Mouse (Mus musculus): ENCODE measurements around the gene Vmn1r223. TPM values are rescaled to one million over a fixed set of nuclear protein-coding genes. Genes with fewer than 3 reads are reported as not detected.

The Vmn1r223 gene
- polyA plus RNA-seq (2015; fragmentation: Nextera tagmentation; extraction: Ambion mirVana): not detected in 2 replicates

GRCm38 (mm10) chr13:23246834-23247233 lies at the start of gene Vmn1r223:
Gene Vmn1r223, plus strand, starts transcription at chr13:23247134.

GRCm38 (mm10) chr13:23213827-23214226 lies 33.1 kb upstream of the Vmn1r223 start, which contains the start of gene Vmn1r221:
Gene Vmn1r221, plus strand, starts transcription at chr13:23214127.

GRCm38 (mm10) chr13:23235847-23236246 lies 11.1 kb upstream of the Vmn1r223 start, which contains the start of gene Vmn1r222:
Gene Vmn1r222, minus strand, starts transcription at chr13:23235947.

Other genes starting within 250 kb of the Vmn1r223 start
- gene Vmn1r213, start 239.5 kb upstream of the Vmn1r223 start, polyA plus RNA-seq (2015; fragmentation: Nextera tagmentation; extraction: Ambion mirVana): not detected in 2 replicates
- not detected in 2 replicates for gene Vmn1r214, start 216.7 kb upstream of the Vmn1r223 start, polyA plus RNA-seq (2015; fragmentation: Nextera tagmentation; extraction: Ambion mirVana)
- not detected in 2 replicates for gene Vmn1r215, start 179.1 kb upstream of the Vmn1r223 start, polyA plus RNA-seq (2015; fragmentation: Nextera tagmentation; extraction: Ambion mirVana)
- gene Vmn1r217, start 128.9 kb upstream of the Vmn1r223 start, polyA plus RNA-seq (2015; fragmentation: Nextera tagmentation; extraction: Ambion mirVana): not detected in 2 replicates
- not detected in 2 replicates for gene Vmn1r218, start 114.0 kb upstream of the Vmn1r223 start, polyA plus RNA-seq (2015; fragmentation: Nextera tagmentation; extraction: Ambion mirVana)
- 0.02 TPM in 1 of 2 replicates, not detected in the other for gene Vmn1r219, start 87.8 kb upstream of the Vmn1r223 start, polyA plus RNA-seq (2015; fragmentation: Nextera tagmentation; extraction: Ambion mirVana)
- gene Vmn1r220, start 59.2 kb upstream of the Vmn1r223 start, polyA plus RNA-seq (2015; fragmentation: Nextera tagmentation; extraction: Ambion mirVana): not detected in 2 replicates
- not detected in 2 replicates for gene Vmn1r221, start 33.0 kb upstream of the Vmn1r223 start, polyA plus RNA-seq (2015; fragmentation: Nextera tagmentation; extraction: Ambion mirVana)
- gene Vmn1r222, start 11.2 kb upstream of the Vmn1r223 start, polyA plus RNA-seq (2015; fragmentation: Nextera tagmentation; extraction: Ambion mirVana): not detected in 2 replicates
- gene Zfp322a, start 122.1 kb downstream of the Vmn1r223 start, polyA plus RNA-seq (2015; fragmentation: Nextera tagmentation; extraction: Ambion mirVana): 17.3 and 18.4 TPM in 2 replicates
- gene Abt1, start 176.7 kb downstream of the Vmn1r223 start, polyA plus RNA-seq (2015; fragmentation: Nextera tagmentation; extraction: Ambion mirVana): 6.4 and 6.9 TPM in 2 replicates
- 2.5 and 3.0 TPM in 2 replicates for gene Btn1a1, start 218.8 kb downstream of the Vmn1r223 start, polyA plus RNA-seq (2015; fragmentation: Nextera tagmentation; extraction: Ambion mirVana)
- not detected in 2 replicates for gene Btn2a2, start 241.7 kb downstream of the Vmn1r223 start, polyA plus RNA-seq (2015; fragmentation: Nextera tagmentation; extraction: Ambion mirVana)

Measured in spleen, postnatal 0 days (tissue).